In genomic region chr3:131488969-131489368, GRCm38 (mm10) we compare ENCODE assay signal across 8 mouse cellular contexts. TPM values are rescaled to one million over a fixed set of nuclear protein-coding genes. Genes with fewer than 3 reads are reported as not detected.
DNase-seq lines count a peak whose midpoint lies in the region; ATAC-seq and TF ChIP-seq lines count a peak whose summit lies in the region.

No protein-coding gene starts in this region.

- intact Hi-C loops in heart, adult 2 months (cut with DNase I): no loop called here

- peak overlapping the region; percentile 98; the same call in 1 of the 2 replicates for H3K4me2 ChIP-seq in hindbrain, embryonic 14.5 days (replicated peaks)
- H3K4me2 ChIP-seq in hindbrain, postnatal 0 days (ENCODE audit: low read depth, low read length): no peak overlapping the region; the same call in 1 of the 2 replicates
- peak overlapping the region; percentile 93 for H3K4me2 ChIP-seq in intestine, embryonic 16.5 days (ENCODE audit: low read depth, low read length)
- peak overlapping the region; percentile 64 for H3K4me2 ChIP-seq in liver, embryonic 13.5 days

- whole genome bisulfite sequencing in hindbrain, embryonic 14.5 days: 36% methylated on average over 5 of the region's 5 CpGs
- 35% methylated on average over 5 of the region's 5 CpGs for WGBS in hindbrain, postnatal 0 days
- 29% methylated on average over 5 of the region's 5 CpGs for WGBS in bone marrow, adult 2 months
- WGBS in intestine, embryonic 16.5 days: 23% methylated on average over 5 of the region's 5 CpGs
- 24% methylated on average over 5 of the region's 5 CpGs for WGBS in liver, embryonic 13.5 days (ENCODE audit: insufficient replicate concordance)
- WGBS in heart, adult 2 months: 60% methylated on average over 5 of the region's 5 CpGs

- H3K79me2 ChIP-seq in heart, adult 2 months (replicated peaks; ENCODE audit: control insufficient read depth, insufficient read depth, low read length): no peaks in the 10 kb centered on the region

- DNase-seq in hindbrain, embryonic 14.5 days (ENCODE audit: low spot score): no peak
- DNase-seq in hindbrain, postnatal 0 days (ENCODE audit: low spot score): no peak
- DNase-seq in liver, embryonic 13.5 days: no peak
- no peak for DNase-seq in embryo, embryonic 9.5 days (ENCODE audit: extremely low spot score)
- no peak for DNase-seq in B cell, adult 2 months
- DNase-seq in heart, adult 2 months: no peak

- ATAC-seq in hindbrain, embryonic 14.5 days (ENCODE audit: low FRiP score): no peak
- no peak for ATAC-seq in hindbrain, postnatal 0 days
- peak; percentile 19 for ATAC-seq in intestine, embryonic 16.5 days
- ATAC-seq in liver, embryonic 13.5 days (ENCODE audit: low read depth): no peak

- TF ChIP-seq EP300 in heart, adult 2 months (IDR thresholded peaks at IDR 0.05; ENCODE audit: insufficient read depth, low read depth, low read length): no peak

- H3K27ac ChIP-seq in hindbrain, embryonic 14.5 days: no peak overlapping the region
- H3K27ac ChIP-seq in hindbrain, postnatal 0 days: no peak overlapping the region
- no peak overlapping the region for H3K27ac ChIP-seq in bone marrow, adult 2 months (ENCODE audit: control insufficient read depth, insufficient read depth, low read depth, low read length, poor library complexity)
- peak overlapping the region; percentile 96 for H3K27ac ChIP-seq in intestine, embryonic 16.5 days (ENCODE audit: low read length)
- H3K27ac ChIP-seq in liver, embryonic 13.5 days: no peak overlapping the region
- no peak overlapping the region for H3K27ac ChIP-seq in heart, adult 2 months

- H3K9ac ChIP-seq in hindbrain, embryonic 14.5 days: no peak overlapping the region
- H3K9ac ChIP-seq in hindbrain, postnatal 0 days (replicated peaks; ENCODE audit: low read length): no peak overlapping the region
- 0 out of 2 replicates have a peak overlapping the region, but pooled peaks have one; percentile 21 for H3K9ac ChIP-seq in intestine, embryonic 16.5 days (ENCODE audit: low read depth, low read length)
- H3K9ac ChIP-seq in liver, embryonic 13.5 days: no peak overlapping the region
- H3K9ac ChIP-seq in heart, adult 2 months (ENCODE audit: low read depth, low read length): no peak overlapping the region

- H3K9me3 ChIP-seq in hindbrain, embryonic 14.5 days (ENCODE audit: control insufficient read depth, low read length): no peaks in the 10 kb centered on the region
- no peaks in the 10 kb centered on the region for H3K9me3 ChIP-seq in hindbrain, postnatal 0 days (ENCODE audit: low read length)
- H3K9me3 ChIP-seq in intestine, embryonic 16.5 days (ENCODE audit: control insufficient read depth, low read length): no peaks in the 10 kb centered on the region
- H3K9me3 ChIP-seq in liver, embryonic 13.5 days (replicated peaks): no peaks in the 10 kb centered on the region

- no peak for TF ChIP-seq POLR2A in bone marrow, adult 2 months (IDR thresholded peaks at IDR 0.05; ENCODE audit: borderline replicate concordance, control insufficient read depth, low read depth, low read length)
- no peak for TF ChIP-seq POLR2A in heart, adult 2 months (IDR thresholded peaks at IDR 0.05; ENCODE audit: insufficient read depth, low read depth, low read length)

- TF ChIP-seq CTCF in hindbrain, postnatal 0 days (IDR thresholded peaks at IDR 0.05; ENCODE audit: low read depth): no peak
- no peak for TF ChIP-seq CTCF in bone marrow, adult 2 months (IDR thresholded peaks at IDR 0.05; ENCODE audit: control insufficient read depth, insufficient read depth, low read length)
- TF ChIP-seq CTCF in heart, adult 2 months (IDR thresholded peaks at IDR 0.05): no peak

- no peaks in the 10 kb centered on the region for H3K4me1 ChIP-seq in hindbrain, embryonic 14.5 days (replicated peaks; ENCODE audit: control insufficient read depth, insufficient read depth, low read length)
- no peaks in the 10 kb centered on the region for H3K4me1 ChIP-seq in hindbrain, postnatal 0 days (ENCODE audit: insufficient read depth, low read length)
- peaks cover 3% of the 10 kb centered on the region for H3K4me1 ChIP-seq in bone marrow, adult 2 months (ENCODE audit: control insufficient read depth, insufficient read depth, low read length)
- H3K4me1 ChIP-seq in intestine, embryonic 16.5 days (ENCODE audit: control insufficient read depth, insufficient read depth, low read length): peaks cover 7% of the 10 kb centered on the region; the same call in 1 of the 2 replicates
- 0 out of 2 replicates have a peak, but pooled peaks cover 2% of the 10 kb centered on the region for H3K4me1 ChIP-seq in liver, embryonic 13.5 days (replicated peaks)
- peaks cover 4% of the 10 kb centered on the region for H3K4me1 ChIP-seq in heart, adult 2 months (ENCODE audit: control insufficient read depth, insufficient read depth, low read length)

- no peak overlapping the region for H3K4me3 ChIP-seq in hindbrain, embryonic 14.5 days (replicated peaks; ENCODE audit: low read length)
- H3K4me3 ChIP-seq in hindbrain, postnatal 0 days (ENCODE audit: low read length): no peak overlapping the region
- H3K4me3 ChIP-seq in bone marrow, adult 2 months (replicated peaks; ENCODE audit: control insufficient read depth, low read depth, low read length): peak overlapping the region; percentile 11
- peak overlapping the region; percentile 77 for H3K4me3 ChIP-seq in intestine, embryonic 16.5 days (ENCODE audit: low read length)
- H3K4me3 ChIP-seq in liver, embryonic 13.5 days (replicated peaks): peak overlapping the region; percentile 62; the same call in 1 of the 2 replicates
- no peak overlapping the region for H3K4me3 ChIP-seq in heart, adult 2 months

- H3K36me3 ChIP-seq in hindbrain, embryonic 14.5 days (replicated peaks; ENCODE audit: control insufficient read depth, insufficient read depth): no peaks in the 10 kb centered on the region
- no peaks in the 10 kb centered on the region for H3K36me3 ChIP-seq in hindbrain, postnatal 0 days (ENCODE audit: insufficient read depth, low read length)
- H3K36me3 ChIP-seq in intestine, embryonic 16.5 days (ENCODE audit: control insufficient read depth, insufficient read depth, low read length): no peaks in the 10 kb centered on the region
- no peaks in the 10 kb centered on the region for H3K36me3 ChIP-seq in liver, embryonic 13.5 days
- no peaks in the 10 kb centered on the region for H3K36me3 ChIP-seq in heart, adult 2 months (ENCODE audit: control insufficient read depth, insufficient read depth, low read length)

- peaks cover 57% of the 10 kb centered on the region for H3K27me3 ChIP-seq in hindbrain, embryonic 14.5 days (ENCODE audit: control insufficient read depth, insufficient read depth, low read length)
- H3K27me3 ChIP-seq in hindbrain, postnatal 0 days (ENCODE audit: insufficient read depth, low read length): no peaks in the 10 kb centered on the region
- 0 out of 2 replicates have a peak, but pooled peaks cover 3% of the 10 kb centered on the region for H3K27me3 ChIP-seq in intestine, embryonic 16.5 days (replicated peaks; ENCODE audit: control insufficient read depth, insufficient read depth, low read length)
- peaks cover 56% of the 10 kb centered on the region for H3K27me3 ChIP-seq in liver, embryonic 13.5 days
- H3K27me3 ChIP-seq in heart, adult 2 months (ENCODE audit: control insufficient read depth, insufficient read depth, low read length): peaks cover 4% of the 10 kb centered on the region; the same call in 1 of the 2 replicates

RNA-seq across cellular contexts. Expression of gene Sgms2, which starts 2.2 kb away (rescaled TPM):
- polyA plus RNA-seq in hindbrain, embryonic 14.5 days (2014; fragmentation: Nextera tagmentation; extraction: Ambion mirVana): 4.2 and 4.6 TPM in 2 replicates
- 2.8 and 3.9 TPM in 2 replicates for total RNA-seq in hindbrain, postnatal 0 days (2014; rRNA removed)
- polyA plus RNA-seq in hindbrain, postnatal 0 days (2015; fragmentation: Nextera tagmentation; extraction: Ambion mirVana): 3.8 and 4.2 TPM in 2 replicates
- 2.1 and 6.6 TPM in 2 replicates for polyA plus RNA-seq in bone marrow, adult 2 months (2011; ENCODE audit: insufficient read depth, insufficient read length, low replicate concordance, missing spikeins)
- polyA plus RNA-seq in intestine, embryonic 16.5 days (2015; fragmentation: Nextera tagmentation; extraction: Ambion mirVana): 18.4 and 19.9 TPM in 2 replicates
- polyA plus RNA-seq in liver, embryonic 13.5 days (2015; fragmentation: Nextera tagmentation; extraction: Ambion mirVana): 1.7 and 2.9 TPM in 2 replicates
- 1 to 10 TPM; 1.4 to 2.5 TPM for total RNA-seq in heart, adult 2 months (2021)
- 0.92 and 0.97 TPM in 2 replicates for polyA plus RNA-seq in heart, adult 2 months (2012; rRNA removed)

Comparison
In these comparisons a context has a peak if more than half of its experiments do, and no peak if none do; other contexts are left out.
1. H3K4me3 ChIP-seq: peak in bone marrow, adult 2 months (single experiment), intestine, embryonic 16.5 days (single experiment) and liver, embryonic 13.5 days (single experiment); none in hindbrain, embryonic 14.5 days (single experiment), hindbrain, postnatal 0 days (single experiment) and heart, adult 2 months (single experiment).